Comparison of ENCODE assay signal across 21 mouse cellular contexts in genomic region chr5:129538826-129539225, GRCm38 (mm10). TPM values are rescaled to one million over a fixed set of nuclear protein-coding genes. Genes with fewer than 3 reads are reported as not detected.
A peak's percentile ranks its signal among the peaks of the same experiment; 100 is the strongest.
DNase-seq lines count a peak whose midpoint lies in the region.
"Had no signal": no experiment of that assay in that cellular context is flagged by ENCODE, and none has a peak within 500 bp of the region (broad histone marks: within the 10 kb centered on the region; RNA-seq: fewer than 3 reads in every experiment).

No protein-coding gene starts in this region.

- peak; percentile 14 to 41 for DNase-seq in frontal cortex, adult 2 months (ENCODE audit: extremely low spot score in 1 of 2, low spot score in 1 of 2)
- DNase-seq in frontal cortex, postnatal 25 days (ENCODE audit: low spot score in 2 of 2) = no peak
- peak; percentile 48 for DNase-seq in layer of hippocampus, adult 9-11 months
- DNase-seq in layer of hippocampus, postnatal 25 days (ENCODE audit: extremely low spot score in 1 of 2, low spot score in 1 of 2) = no peak
- peak; percentile 61 for DNase-seq in right cerebral cortex, adult 18-20 months
- DNase-seq in right cerebral cortex, postnatal 4 days = no peak
- peak; percentile 72 for DNase-seq in telencephalon, adult 2 months (ENCODE audit: low read depth, low spot score)
- DNase-seq: adrenal gland, postnatal 10 days; adrenal gland, postnatal 36 days; B cell, adult 2 months; cerebellum, adult 11 months; cerebellum, adult 2 months; cerebellum, postnatal 10 days; cerebellum, postnatal 36 days; embryo, embryonic 11 days; gastrocnemius, postnatal 10 days; gastrocnemius, postnatal 36 days; heart, adult 2 months; heart, postnatal 14 days; heart, postnatal 4 days had no signal

RNA-seq across cellular contexts. Expression of gene Sfswap, which starts 37.8 kb away (rescaled TPM):
- 153 and 160 TPM in 2 replicates for polyA plus RNA-seq in frontal cortex, adult 2 months (2012; rRNA removed)
- total RNA-seq in layer of hippocampus, postnatal 25 days (2021) = 100 to 1,000 TPM; 100 to 139 TPM

RNA-seq across cellular contexts. Expression of gene Mmp17, which starts 45.1 kb away (rescaled TPM):
- polyA plus RNA-seq in frontal cortex, adult 2 months (2012; rRNA removed) = 57.6 and 68.4 TPM in 2 replicates
- 100 to 1,000 TPM; 125 to 126 TPM for total RNA-seq in layer of hippocampus, postnatal 25 days (2021)
- total RNA-seq: granulocyte monocyte progenitor cell, adult 5-6 weeks had no signal

Comparison
In these comparisons a context has a peak if more than half of its experiments do, and no peak if none do; other contexts are left out.
1. DNase-seq: peak in frontal cortex, adult 2 months (2 of 2), layer of hippocampus, adult 9-11 months (single experiment), right cerebral cortex, adult 18-20 months (single experiment) and telencephalon, adult 2 months (single experiment); none in frontal cortex, postnatal 25 days (0 of 2), layer of hippocampus, postnatal 25 days (0 of 2) and right cerebral cortex, postnatal 4 days (single experiment).